Mouse (Mus musculus): ENCODE results near the gene Fdxacb1.
A peak's percentile ranks its signal among the peaks of the same experiment; 100 is the strongest.

Fdxacb1 gene

DNA sequence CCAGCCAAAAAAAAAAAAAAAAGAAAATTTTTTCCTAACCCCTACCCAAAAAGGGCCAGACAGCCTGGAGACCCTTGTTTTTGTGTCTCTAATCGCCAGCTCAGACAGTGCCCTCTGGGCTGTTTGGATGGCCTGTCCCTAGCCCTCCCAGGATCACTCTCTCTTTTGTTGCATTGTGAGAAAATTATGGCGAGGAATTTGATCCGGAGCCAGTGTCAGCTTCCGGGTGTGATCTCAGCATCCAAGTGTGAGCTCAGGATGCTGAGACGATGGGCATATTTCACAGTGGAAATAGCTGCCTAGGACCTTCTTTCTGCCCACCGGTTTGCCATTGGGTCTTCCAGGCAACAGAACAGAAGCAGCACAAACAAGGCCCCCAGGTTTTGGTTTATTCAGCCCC, 17.3 kb upstream of the Fdxacb1 start:
- no peak for DNase-seq

DNA sequence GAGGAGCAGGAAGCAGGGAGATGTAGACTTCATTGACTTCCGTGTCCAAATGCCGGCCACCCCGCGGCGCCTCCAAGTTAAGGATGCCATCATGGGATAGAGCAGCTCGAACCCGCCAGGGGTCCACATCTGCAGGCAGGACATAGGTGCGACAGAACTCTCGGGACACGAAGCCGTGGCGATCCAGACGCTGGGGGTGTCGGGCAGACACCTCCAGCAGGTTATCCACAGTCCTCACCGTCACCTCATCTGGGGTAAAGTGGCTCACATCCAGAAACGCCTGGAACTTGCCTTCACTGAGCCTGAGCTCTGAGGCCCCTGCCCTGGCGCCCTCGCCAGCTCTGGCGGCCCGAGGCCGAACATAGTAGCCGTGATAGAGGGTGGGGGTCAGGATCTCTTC, 16.7 kb upstream of the Fdxacb1 start, which contains the start of gene Cryab:
Gene Cryab (plus strand): TSS at position 3 of the 400 bp plus-strand sequence.
- no peak for DNase-seq

- DNase-seq = no peak
Observed at GRCm38 (mm10) chr9:50752054-50752602, 15.9 kb upstream of the Fdxacb1 start, which contains the start of gene Hspb2. Hspb2 (minus strand) TSS chr9:50752354.

GRCm38 (mm10) chr9:50752784-50753615, 15.0 kb upstream of the Fdxacb1 start:
- no peak for DNase-seq

GRCm38 (mm10) chr9:50753947-50754346, 14.1 kb upstream of the Fdxacb1 start:
- DNase-seq = no peak

DNA sequence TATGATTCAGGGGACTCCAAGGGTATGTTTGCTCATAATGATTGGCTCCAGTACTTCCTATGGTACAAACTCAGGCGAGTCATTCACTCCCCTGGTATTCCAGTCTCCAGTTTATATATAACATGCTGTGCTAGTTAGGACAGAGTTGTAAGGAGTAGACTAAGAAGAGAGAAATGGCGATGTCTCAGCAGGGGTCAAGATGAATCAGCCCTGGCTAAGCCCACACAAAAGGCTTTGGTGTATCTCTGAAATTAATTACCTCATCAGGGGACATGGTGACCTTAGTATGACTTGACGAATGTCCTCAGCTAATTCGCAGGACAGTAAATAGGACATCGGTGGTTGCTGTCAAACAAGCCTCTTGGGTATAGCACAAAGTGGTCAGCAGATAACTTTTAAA, 11.3 kb upstream of the Fdxacb1 start:
- no peak for DNase-seq

GRCm38 (mm10) chr9:50761520-50762243, 6.4 kb upstream of the Fdxacb1 start:
- DNase-seq = no peak

- peak; percentile 52 for DNase-seq
Observed at GRCm38 (mm10) chr9:50763331-50763730, 4.7 kb upstream of the Fdxacb1 start.

- no peak for DNase-seq
Observed at GRCm38 (mm10) chr9:50767531-50768106, 417 bp upstream of the Fdxacb1 start.

DNA sequence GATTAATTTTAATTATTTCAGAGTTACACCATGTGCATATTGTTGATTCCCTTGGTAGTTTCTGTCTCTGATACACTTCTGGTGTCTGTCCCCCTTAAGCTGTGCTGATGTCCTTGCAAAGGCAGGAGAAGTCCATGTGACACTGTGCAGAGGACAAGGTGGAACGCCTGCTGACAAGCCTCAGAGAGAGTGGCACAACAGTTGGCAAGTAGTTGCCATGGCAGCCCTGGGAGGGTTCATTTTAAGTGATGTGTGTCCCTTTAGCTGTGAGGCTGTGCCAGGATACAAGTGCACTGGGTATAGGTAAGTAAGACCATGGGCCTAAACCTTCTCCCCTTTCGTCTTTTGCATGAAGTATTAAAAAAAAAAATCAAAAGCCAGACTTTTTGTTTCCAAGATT, 2.0 kb downstream of the Fdxacb1 start:
- no peak for DNase-seq

- DNase-seq = no peak
Observed at GRCm38 (mm10) chr9:50774026-50774462, 6.0 kb downstream of the Fdxacb1 start.

DNA sequence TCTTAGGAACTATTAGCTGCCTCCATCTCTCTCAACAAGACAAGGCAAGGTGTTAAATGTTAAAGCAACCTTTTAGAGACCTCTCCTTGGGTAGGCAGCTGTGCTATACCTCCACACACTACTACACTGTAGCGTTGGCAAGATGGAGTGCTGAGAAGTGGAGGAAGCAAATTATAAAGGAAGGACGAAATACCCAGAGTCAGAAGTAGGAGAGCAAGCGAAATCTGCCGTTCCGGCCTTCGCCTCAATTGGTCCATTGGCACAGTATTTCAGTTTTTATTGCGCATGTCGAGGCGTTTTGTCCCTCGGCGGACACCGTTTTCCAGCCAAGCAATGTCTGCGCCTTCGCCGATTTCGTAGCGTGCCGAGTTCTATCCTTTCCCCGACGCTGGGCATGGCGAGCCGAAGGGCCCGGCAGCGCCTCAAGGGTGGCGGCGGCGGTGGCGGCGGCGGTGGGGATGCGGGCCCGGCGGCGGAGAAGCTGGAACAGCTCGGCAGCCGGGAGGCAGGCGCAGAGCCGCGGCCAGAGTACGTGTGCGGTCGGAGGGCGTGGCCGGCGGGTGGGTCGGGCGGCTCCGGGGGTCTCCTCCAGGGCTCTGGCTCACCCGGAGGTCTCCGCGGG, 7.1 kb downstream of the Fdxacb1 start, which contains the start of the genes Alg9 and 1110032A03Rik:
Gene Alg9 (plus strand): TSS at position 29 of the 622 bp plus-strand sequence.
Gene 1110032A03Rik (minus strand): TSS at position 530 of the 622 bp plus-strand sequence.
- DNase-seq = peak; percentile 93

- no peak for DNase-seq
Observed at GRCm38 (mm10) chr9:50775662-50776126, 7.7 kb downstream of the Fdxacb1 start.

GRCm38 (mm10) chr9:50776162-50776760, 8.2 kb downstream of the Fdxacb1 start:
- no peak for DNase-seq

DNA sequence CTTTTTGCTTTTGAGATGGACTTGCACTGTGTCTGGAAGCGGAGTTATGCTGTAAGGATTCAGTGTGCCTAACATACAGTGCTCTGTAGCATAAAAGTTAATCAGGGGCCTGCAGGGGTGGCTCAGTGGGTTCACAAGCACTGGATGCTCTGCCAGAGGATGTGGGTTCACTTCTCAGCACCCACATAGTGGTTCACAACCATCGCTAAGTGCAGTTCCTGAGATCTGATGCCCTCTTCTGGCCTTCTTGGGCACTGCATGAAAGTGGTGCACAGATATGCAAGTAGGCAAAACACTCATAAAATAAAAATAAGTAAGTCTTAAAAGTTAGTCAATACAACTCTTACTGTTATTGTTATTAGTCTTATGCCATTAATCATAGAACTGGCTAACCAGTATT, 14.1 kb downstream of the Fdxacb1 start:
- peak; percentile 42 for DNase-seq

DNA sequence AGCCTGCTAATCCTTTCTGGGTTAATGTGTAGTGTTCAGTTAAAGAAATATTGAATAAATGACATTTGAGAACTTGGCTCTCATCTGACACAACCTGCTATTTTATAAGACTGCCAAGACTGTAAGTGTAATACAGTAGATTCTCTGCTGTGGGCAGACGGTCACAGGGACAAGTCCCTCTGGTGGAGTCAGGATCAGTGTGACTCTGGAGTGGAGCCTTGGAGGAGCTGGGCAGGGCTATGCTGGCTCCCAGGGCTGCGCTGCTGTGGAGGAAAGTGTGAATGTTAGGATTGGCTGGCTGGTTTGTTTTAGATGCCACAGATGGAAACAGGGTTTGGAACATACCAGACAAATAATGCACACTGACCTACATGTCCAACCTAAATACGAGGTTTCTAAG, 27.2 kb downstream of the Fdxacb1 start:
- DNase-seq = no peak

DNA sequence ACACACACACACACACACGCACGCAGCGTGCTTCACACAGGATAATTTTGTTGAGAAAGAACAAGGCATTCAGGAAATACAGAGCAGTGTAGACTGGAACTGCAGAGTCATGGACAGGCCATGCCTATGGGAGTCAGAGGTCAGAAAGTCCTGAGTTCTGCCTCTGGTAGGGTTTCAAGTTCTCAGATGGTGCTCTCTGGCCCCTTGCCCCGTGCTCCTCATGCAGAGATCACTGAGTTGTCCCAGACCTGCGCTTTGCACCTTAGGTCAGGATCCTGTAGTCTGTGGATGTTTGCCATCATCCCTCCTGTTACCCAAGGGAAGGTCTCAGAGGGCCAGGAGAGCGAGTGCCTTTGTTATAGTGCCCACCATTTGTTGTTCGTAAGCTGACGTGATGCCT, 28.7 kb downstream of the Fdxacb1 start:
- DNase-seq = no peak

DNA sequence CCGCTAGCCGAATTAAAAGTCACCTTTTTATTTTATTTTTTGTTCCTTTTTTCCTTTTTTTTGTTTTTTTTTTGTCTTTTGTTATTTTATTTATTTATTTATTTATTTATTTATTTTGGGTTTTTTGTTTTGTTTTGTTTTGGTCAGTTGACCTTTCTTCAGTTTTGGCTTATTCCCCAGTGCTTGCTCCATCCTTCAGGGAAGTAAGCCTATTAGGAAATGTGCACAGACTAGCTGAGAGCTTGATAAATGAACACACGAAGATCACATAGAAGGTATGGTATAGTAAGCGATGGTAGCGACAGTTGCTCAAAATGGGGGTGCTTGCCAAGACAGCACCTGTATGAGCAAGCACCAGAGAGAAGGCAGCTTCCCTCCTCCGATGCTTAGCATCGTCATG, 29.6 kb downstream of the Fdxacb1 start:
- no peak for DNase-seq

- DNase-seq = no peak
Observed at GRCm38 (mm10) chr9:50798368-50798767, 30.3 kb downstream of the Fdxacb1 start.

GRCm38 (mm10) chr9:50800985-50801384, 32.9 kb downstream of the Fdxacb1 start:
- DNase-seq = peak; percentile 64

- DNase-seq = no peak
Observed at GRCm38 (mm10) chr9:50803055-50803671, 35.1 kb downstream of the Fdxacb1 start.

GRCm38 (mm10) chr9:50808471-50808870, 40.4 kb downstream of the Fdxacb1 start:
- DNase-seq = no peak
